In the genomic region with DNA sequence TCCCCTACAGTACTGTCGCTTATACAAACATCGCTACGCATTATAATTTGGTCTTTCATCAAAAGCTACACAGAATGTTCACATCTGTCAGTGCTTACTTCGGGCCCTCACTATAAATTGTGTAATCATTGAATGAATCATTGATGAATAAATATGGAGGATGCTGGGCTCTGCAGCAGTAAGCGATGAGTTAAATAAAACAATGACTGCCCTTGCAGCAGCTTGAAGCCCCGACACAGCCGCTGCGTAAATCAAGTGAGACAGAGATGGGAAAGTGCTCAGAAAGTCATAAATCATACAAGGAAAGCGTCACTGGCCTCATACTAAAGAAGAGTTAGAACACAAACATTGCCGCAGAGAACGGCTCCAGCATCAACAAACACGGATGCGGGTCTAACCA, we compare ENCODE assay signal across 21 mouse cellular contexts.
DNase-seq lines count a peak whose midpoint lies in the region; ATAC-seq and TF ChIP-seq lines count a peak whose summit lies in the region.
"Had no signal": no experiment of that assay in that cellular context is flagged by ENCODE, and none has a peak within 500 bp of the region (broad histone marks: within the 10 kb centered on the region; RNA-seq: fewer than 3 reads in every experiment).

No protein-coding gene starts in this region.

- 0 out of 2 replicates have a peak overlapping the region, but pooled peaks have one; percentile 8 for H3K4me2 ChIP-seq in hindbrain, embryonic 16.5 days (ENCODE audit: low read length)
- no peak overlapping the region for H3K4me2 ChIP-seq in hindbrain, embryonic 12.5 days (replicated peaks)
- 0 out of 2 replicates have a peak overlapping the region, but pooled peaks have one; percentile 19 for H3K4me2 ChIP-seq in stomach, embryonic 15.5 days
- no peak overlapping the region for H3K4me2 ChIP-seq in stomach, postnatal 0 days (replicated peaks; ENCODE audit: low read depth)
- H3K4me2 ChIP-seq: forebrain, embryonic 12.5 days; heart, embryonic 12.5 days; liver, embryonic 11.5 days had no signal

- no peaks in the 10 kb centered on the region for H3K4me1 ChIP-seq in hindbrain, embryonic 16.5 days (ENCODE audit: control insufficient read depth, insufficient read depth, low read depth, low read length)
- H3K4me1 ChIP-seq in hindbrain, embryonic 12.5 days, result no peaks in the 10 kb centered on the region
- no peaks in the 10 kb centered on the region for H3K4me1 ChIP-seq in stomach, embryonic 15.5 days
- no peaks in the 10 kb centered on the region for H3K4me1 ChIP-seq in stomach, postnatal 0 days (replicated peaks; ENCODE audit: control insufficient read depth, insufficient read depth)
- H3K4me1 ChIP-seq: embryonic facial prominence, embryonic 10.5 days; forebrain, embryonic 12.5 days; heart, embryonic 12.5 days had no signal

- peak; percentile 10 for DNase-seq in kidney, postnatal 10 days
- no peak for DNase-seq in kidney, postnatal 36 days
- DNase-seq in stomach, postnatal 0 days (ENCODE audit: low spot score), result no peak
- no peak for DNase-seq in thymus, postnatal 14 days
- DNase-seq in right cerebral cortex, postnatal 36 days (ENCODE audit: low spot score in 2 of 2), result no peak
- DNase-seq: B cell, adult 2 months; cerebellum, adult 2 months; cerebellum, postnatal 36 days; gastrocnemius, adult 2 months; heart, postnatal 14 days; left cerebral cortex, postnatal 4 days; lung, adult 18-20 months; lung, postnatal 36 days; right cerebral cortex, postnatal 14 days had no signal

- no peak overlapping the region for H3K4me3 ChIP-seq in hindbrain, embryonic 16.5 days (ENCODE audit: low read length)
- no peak overlapping the region for H3K4me3 ChIP-seq in hindbrain, embryonic 12.5 days
- no peak overlapping the region for H3K4me3 ChIP-seq in stomach, embryonic 15.5 days (replicated peaks)
- H3K4me3 ChIP-seq in stomach, postnatal 0 days (ENCODE audit: low read depth, low read length), result no peak overlapping the region
- H3K4me3 ChIP-seq: embryonic facial prominence, embryonic 10.5 days; forebrain, embryonic 12.5 days; gastrocnemius, adult 2 months; heart, embryonic 12.5 days had no signal

- no peak overlapping the region for H3K9ac ChIP-seq in hindbrain, embryonic 16.5 days (ENCODE audit: low read depth, low read length)
- H3K9ac ChIP-seq in hindbrain, embryonic 12.5 days, result no peak overlapping the region
- no peak overlapping the region for H3K9ac ChIP-seq in stomach, embryonic 15.5 days
- no peak overlapping the region for H3K9ac ChIP-seq in stomach, postnatal 0 days (ENCODE audit: low read length)
- H3K9ac ChIP-seq: forebrain, embryonic 12.5 days; heart, embryonic 12.5 days had no signal

- TF ChIP-seq EP300 in stomach, postnatal 0 days (optimal IDR thresholded peaks at IDR 0.05), result no peak

- no peaks in the 10 kb centered on the region for H3K36me3 ChIP-seq in hindbrain, embryonic 16.5 days (ENCODE audit: control insufficient read depth, insufficient read depth, low read length)
- no peaks in the 10 kb centered on the region for H3K36me3 ChIP-seq in hindbrain, embryonic 12.5 days
- no peaks in the 10 kb centered on the region for H3K36me3 ChIP-seq in stomach, embryonic 15.5 days
- H3K36me3 ChIP-seq in stomach, postnatal 0 days (ENCODE audit: control insufficient read depth, insufficient read depth, low read length), result no peaks in the 10 kb centered on the region
- H3K36me3 ChIP-seq: embryonic facial prominence, embryonic 10.5 days; forebrain, embryonic 12.5 days; heart, embryonic 12.5 days had no signal

- 51% methylated on average over 13 of the region's 13 CpGs for WGBS in hindbrain, embryonic 16.5 days
- WGBS in hindbrain, embryonic 12.5 days, result 57% methylated on average over 13 of the region's 13 CpGs
- WGBS in stomach, embryonic 15.5 days, result 33% methylated on average over 13 of the region's 13 CpGs
- 32% methylated on average over 13 of the region's 13 CpGs for WGBS in stomach, postnatal 0 days

- TF ChIP-seq CTCF in stomach, postnatal 0 days (IDR thresholded peaks at IDR 0.05; ENCODE audit: low read depth), result no peak

- no peak overlapping the region for H3K27ac ChIP-seq in hindbrain, embryonic 16.5 days (ENCODE audit: low read depth, low read length)
- no peak overlapping the region for H3K27ac ChIP-seq in hindbrain, embryonic 12.5 days
- H3K27ac ChIP-seq in stomach, embryonic 15.5 days, result no peak overlapping the region
- H3K27ac ChIP-seq in stomach, postnatal 0 days (replicated peaks), result no peak overlapping the region
- H3K27ac ChIP-seq: embryonic facial prominence, embryonic 10.5 days; forebrain, embryonic 12.5 days; gastrocnemius, adult 2 months had no signal

- H3K27me3 ChIP-seq in hindbrain, embryonic 16.5 days (replicated peaks; ENCODE audit: control insufficient read depth, insufficient read depth, low read length), result no peaks in the 10 kb centered on the region
- no peaks in the 10 kb centered on the region for H3K27me3 ChIP-seq in hindbrain, embryonic 12.5 days
- H3K27me3 ChIP-seq in stomach, embryonic 15.5 days (replicated peaks), result no peaks in the 10 kb centered on the region
- no peaks in the 10 kb centered on the region for H3K27me3 ChIP-seq in stomach, postnatal 0 days (ENCODE audit: control insufficient read depth, insufficient read depth, low read length)
- H3K27me3 ChIP-seq: forebrain, embryonic 12.5 days; heart, embryonic 12.5 days had no signal

- H3K9me3 ChIP-seq in hindbrain, embryonic 16.5 days (ENCODE audit: control insufficient read depth, low read length), result no peaks in the 10 kb centered on the region
- no peaks in the 10 kb centered on the region for H3K9me3 ChIP-seq in hindbrain, embryonic 12.5 days (replicated peaks)
- no peaks in the 10 kb centered on the region for H3K9me3 ChIP-seq in stomach, embryonic 15.5 days
- no peaks in the 10 kb centered on the region for H3K9me3 ChIP-seq in stomach, postnatal 0 days (ENCODE audit: control insufficient read depth, low read length)
- H3K9me3 ChIP-seq: embryonic facial prominence, embryonic 10.5 days; forebrain, embryonic 12.5 days; heart, embryonic 12.5 days had no signal

- ATAC-seq in hindbrain, embryonic 16.5 days, result no peak
- no peak for ATAC-seq in hindbrain, embryonic 12.5 days (ENCODE audit: low FRiP score)
- no peak for ATAC-seq in stomach, embryonic 15.5 days (ENCODE audit: insufficient read depth, low FRiP score, low read depth)
- no peak for ATAC-seq in stomach, postnatal 0 days (ENCODE audit: low FRiP score, low TSS enrichment)

Comparison
In these comparisons a context has a peak if more than half of its experiments do, and no peak if none do; other contexts are left out.
1. H3K4me2 ChIP-seq: peak in hindbrain, embryonic 16.5 days (single experiment) and stomach, embryonic 15.5 days (single experiment); none in hindbrain, embryonic 12.5 days (single experiment) and stomach, postnatal 0 days (single experiment).